Mouse (Mus musculus) adrenal gland, adult 18-20 months (tissue): ENCODE data around the gene Dbndd2. TPM values are rescaled to one million over a fixed set of nuclear protein-coding genes. Genes with fewer than 3 reads are reported as not detected.
A peak's percentile ranks its signal among the peaks of the same experiment; 100 is the strongest.

Source experiments
- DNase-seq, 2 experiments: peaks; one replicate each; pipeline ENCODE4 v3.0.0; 2021 to 2022; ENCODE audit warnings: low spot score in 2 of 2
- total RNA-seq, 2 experiments: library from RNA; stranded (reverse); gene quantifications; 1 replicate in 1 of 2; 2 replicates in 1 of 2; pipeline ENCODE4 v1.2.3; 2021

The Dbndd2 gene
- total RNA-seq, 2 experiments from 2014 or later: 7.6 to 20.9 TPM

DNA sequence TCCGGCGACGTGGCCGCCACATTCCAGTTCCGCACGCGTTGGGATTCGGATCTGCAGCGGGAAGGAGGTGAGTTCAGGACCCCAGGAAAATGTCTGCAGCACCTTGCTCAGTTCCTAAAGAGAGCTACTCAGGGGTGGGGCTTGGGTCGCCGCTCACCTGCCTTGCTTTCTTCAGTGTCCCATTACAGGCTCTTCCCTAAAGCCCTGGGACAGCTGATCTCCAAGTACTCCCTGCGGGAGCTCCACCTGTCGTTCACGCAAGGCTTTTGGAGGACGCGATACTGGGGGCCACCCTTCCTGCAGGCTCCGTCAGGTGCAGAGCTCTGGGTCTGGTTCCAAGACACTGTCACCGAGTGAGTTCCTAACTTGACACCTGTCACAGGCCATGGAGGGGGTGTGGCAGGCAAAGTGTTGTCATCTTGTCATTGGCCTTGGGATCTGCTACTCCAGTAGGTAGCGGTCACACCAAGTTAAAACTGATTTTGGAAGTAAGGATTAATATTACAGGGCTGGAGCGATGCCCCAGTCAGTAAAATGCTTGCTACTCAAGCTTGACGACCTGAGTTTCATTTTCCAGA is 11.9 kb downstream of the Dbndd2 start:
- no peak for DNase-seq

DNA sequence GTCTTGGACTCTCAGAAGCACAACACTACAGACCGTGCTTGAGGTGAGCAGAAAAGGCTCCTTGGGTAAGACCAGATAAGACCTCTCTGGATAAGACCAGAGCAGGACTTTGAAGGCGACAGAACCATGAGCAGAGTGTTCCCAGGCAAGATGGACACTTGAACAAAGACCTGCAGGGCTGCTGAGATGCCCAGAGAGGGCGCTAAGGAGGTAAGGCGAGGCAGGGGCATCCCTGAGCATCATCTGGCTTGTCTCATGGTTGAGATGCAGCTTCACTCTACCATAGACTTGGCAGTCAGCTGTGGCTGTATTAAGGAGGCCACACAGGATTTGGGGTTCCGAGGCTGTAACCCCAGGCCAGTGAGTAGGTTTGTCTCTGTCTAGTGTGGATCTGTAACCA is 13.4 kb downstream of the Dbndd2 start:
- DNase-seq: no peak

DNA sequence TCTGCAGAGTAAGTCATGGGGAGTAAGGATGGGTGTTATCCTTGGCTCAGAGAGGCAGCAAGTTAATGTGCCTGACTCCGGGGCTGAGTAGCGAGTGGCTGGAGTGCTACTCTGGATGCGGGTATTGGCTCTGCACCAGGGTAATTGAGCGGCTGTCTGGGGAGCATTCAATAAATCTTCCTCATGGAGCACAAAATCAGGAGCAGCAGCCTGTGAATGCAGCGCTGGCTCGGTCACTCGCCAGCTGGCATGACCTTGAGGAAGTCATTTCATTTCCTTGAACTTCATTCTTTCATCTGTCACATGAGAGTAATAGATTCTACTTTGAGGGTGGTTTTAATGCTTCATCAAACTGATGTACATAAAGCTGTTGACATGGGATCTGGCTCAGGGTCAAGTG is 14.6 kb downstream of the Dbndd2 start:
- peak in 1 of 2 experiments; percentile 51 for DNase-seq

DNA sequence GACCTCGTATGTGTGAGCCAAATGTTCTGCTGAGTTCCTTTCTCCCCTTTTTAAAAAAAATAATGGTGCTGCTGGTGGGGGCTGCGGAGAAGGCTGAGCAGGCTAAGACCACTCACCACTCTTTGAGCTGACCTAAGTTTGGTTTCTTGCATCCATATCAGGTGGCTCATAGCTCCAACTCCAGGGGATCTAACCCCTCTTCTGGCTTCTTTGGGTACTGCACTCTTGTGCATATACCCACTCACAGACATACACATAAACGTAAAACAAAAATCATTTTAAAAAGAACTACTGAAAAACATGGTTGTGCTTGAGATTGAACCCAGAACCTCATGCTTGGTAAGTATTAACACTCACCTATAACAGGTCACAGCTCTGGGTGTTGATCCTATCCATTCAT is 19.0 kb downstream of the Dbndd2 start:
- DNase-seq: no peak

DNA sequence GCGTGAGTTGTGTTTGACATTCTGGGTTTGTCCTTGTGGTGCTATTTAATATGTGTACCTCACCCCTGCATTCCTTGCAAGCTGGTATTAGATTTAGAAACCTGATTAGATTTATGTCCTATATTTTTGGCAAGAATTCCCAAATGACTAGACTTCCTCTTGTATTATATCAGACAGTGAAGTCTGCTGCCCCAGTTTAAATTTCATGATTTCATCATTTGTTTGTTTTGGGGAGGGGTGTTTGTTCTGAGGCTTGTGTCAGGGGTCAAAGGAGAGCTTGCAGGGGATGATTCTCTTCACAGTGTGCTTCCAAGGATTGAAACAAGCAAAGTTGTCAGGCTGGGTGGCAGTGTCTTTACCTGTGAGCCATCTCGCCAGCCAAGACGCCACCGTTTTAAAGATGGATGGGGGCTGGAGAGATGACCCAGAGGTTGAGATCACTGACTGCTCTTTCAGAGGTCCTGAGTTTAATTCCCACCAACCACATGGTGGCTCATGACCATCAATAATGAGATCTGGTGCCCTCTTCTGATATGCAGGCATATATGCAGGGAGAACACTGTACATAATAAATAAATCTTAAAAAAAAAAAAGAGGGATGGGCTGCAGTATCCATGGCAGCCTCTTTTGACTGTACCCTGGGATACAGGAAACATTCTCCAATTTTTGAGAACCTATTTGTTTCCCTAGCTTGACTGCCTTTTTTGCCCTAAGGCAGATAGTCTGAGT is 19.9 kb downstream of the Dbndd2 start:
- no peak for DNase-seq

DNA sequence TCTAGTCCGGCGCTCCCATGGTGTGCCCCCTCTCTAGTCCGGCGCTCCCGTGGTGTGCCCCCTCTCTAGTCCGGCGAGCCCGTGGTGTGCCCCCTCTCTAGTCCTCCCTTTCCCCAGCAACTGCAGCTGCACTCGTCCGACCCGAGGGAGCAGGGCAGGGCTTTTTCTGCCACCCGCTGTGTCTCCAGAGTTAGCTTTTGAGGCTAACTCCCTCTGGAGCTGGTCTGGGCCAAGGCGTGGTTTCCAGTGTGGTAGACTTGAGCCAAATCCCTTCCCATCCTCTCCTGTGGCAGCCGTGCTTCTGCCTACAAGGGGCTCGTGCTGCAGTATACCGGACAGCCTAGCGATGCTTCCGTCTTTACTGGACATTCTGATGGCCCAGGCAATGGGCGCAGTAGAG is 21.9 kb downstream of the Dbndd2 start:
- DNase-seq: no peak

DNA sequence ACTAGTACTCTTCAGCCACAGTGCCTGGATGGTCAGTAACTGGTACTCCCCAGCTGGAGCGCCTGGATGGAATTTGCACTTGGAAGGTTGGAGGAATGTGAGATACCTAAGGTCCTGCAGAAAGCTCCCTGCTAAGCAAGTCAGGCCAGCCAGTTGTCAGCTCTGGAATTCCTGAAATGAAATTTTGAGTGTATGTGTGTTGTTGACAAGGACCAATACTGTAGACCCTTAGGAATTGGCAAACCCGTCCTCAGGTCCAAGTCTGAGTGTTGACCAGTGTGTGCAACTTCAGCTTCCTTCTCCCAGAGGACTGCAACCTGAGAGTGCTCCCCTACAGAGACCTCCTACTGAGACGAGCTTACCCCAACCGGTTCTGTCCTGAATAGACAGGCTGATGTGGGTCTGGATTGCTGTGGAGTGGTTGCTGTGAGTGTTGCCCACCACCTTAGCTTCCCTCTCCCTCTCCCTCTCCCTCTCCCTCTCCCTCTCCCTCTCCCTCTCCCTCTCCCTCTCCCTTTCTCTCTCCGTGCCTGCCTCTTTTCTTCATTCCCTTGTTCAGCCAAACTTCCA is 24.8 kb downstream of the Dbndd2 start:
- no peak for DNase-seq

DNA sequence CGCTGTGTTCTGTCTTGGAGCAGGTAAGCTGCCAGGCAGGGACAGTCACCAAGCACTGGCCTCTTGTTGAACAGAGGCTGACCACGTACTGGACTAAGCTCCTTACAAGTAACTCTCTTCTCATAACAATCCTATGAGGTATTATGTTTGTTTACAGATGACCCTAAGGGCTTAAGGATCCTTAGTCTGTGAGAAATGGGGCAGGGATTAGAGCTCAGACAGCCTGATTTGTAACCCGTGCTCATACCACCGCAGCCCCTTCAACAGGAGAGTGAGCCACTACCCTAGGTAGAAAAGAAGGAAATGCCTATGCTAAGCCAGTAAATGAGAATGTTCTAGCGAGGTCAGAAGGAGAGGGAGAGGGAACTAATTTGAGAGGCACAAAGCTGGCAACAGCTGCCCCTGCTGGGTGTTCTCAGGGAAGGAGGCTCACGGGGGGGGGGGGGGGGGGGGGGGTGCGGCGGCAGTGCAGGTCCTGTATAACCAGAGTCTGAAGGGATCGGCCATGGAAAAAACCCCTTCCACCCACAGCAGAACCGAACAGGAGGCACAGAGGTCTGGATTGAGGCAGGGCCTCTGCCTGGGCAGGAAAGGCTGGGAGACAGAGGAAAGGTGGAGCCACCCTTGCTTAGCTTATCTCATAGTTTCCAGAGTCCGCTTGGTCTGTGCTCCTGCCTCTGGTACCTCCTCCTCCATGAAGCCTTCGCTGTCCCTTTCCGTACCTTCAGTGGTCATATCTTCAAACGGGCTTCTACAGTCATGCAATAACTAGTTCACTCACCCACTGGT is 26.4 kb downstream of the Dbndd2 start:
- DNase-seq: no peak

DNA sequence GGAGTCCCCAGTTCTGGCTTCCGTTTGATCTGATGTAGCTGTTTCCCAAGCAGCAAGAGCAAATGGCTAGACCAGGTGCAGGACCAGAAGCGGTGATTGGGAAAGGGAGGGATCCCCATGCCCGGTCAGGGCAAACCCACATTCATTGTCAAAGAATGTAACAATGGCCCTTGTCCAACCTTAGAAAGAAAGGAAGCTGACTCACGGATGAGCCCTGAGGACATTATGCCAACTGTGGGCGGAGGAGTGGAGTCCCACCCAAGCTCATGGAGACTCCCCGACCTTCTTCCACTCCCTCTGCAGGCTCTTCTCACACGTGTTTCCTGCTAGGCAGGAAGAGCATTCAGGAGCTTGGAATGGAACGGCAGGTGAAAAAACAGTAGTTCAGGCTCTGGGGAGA is 27.5 kb downstream of the Dbndd2 start:
- DNase-seq: peak in 1 of 2 experiments; percentile 33

DNA sequence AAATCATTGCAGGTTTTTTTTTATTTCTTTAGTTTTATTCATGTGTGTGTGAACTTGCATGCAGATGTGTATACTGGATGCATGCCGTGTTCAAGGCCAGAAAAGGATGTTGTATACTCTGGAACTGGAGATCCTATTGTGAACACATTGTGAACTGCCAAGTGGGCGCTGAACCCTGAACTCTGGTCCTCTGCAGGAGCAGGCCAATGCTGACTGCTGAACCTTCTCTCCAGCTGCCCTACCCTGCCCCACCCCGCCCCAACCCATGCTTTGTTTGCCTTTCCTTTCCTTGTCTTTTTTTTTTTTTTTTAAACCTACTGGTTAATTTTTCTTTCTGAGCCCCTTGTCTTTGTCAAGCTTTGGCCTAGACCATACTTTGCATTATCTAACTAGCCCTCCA is 29.0 kb downstream of the Dbndd2 start:
- DNase-seq: no peak

DNA sequence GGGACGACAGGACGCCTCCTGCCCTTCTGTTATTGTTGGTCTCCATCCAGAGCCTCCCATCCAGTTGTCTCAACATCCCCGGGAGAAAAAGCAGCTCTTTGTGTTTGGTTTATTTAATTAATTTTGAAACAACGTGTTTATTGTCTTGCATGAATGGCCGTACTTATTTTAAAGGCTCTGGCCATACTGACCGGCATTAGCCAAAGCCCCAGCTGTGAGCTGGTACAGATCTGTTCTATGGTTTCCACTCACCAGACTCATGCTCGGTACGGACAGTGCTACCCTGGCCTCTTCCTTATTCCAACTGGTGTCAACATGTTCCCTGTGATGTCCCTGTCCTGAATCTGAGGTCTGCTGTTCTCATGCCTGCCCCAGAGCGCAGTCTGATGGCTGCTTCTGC is 30.0 kb downstream of the Dbndd2 start:
- DNase-seq: no peak

DNA sequence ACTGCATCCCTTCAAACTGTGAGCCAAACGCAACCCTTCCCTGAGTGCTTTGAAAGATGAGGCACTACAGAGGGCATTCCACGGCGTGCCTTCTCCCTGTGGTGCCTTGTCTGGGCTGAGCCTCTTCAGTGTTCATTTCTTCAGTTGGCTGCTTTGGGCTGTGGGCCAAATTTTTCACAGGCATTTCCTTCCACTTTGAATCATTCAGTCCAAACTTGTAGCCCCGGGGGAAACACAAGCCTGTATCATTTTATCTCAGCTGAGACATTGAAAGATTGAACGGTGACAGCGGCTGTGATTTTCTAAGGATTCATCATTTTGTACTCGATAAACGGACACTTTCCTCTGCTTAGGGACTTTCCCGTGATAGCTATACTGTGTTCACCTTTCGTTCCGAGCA is 30.7 kb downstream of the Dbndd2 start:
- no peak for DNase-seq

DNA sequence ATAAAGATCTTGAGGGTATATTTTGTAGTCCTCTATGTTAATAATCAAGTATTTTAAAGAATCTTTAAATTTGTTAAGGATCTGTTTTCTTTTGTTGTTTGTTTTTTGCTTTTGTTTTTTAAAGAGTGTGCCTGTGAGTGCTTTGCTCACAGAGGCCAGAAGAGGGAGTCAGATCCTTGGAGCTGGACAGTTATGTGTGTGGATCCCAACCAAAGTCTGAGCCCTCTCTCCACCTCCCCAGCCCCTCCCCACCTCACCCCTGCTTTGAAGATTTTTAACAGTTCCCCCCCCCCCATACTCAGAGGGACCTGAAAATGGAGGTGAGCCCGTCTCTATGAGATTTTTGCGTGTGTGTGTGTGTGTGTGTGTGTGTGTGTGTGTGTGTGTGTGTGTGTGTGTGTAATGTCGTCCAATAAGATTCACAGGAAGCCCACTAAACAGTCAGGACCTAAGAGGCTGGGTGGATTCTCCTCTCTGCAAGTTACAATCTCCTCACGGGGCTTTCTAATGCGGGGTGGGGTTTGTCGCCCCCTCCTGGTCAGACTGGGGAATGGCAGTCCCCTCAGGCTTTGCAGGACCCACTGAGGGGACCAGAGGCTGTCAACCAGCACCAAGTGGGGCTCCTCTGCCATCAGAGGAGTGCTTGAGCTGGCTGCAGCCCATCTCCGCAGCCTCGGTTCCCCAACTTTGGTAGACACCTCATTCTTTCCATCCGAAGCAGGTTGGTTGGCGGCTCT is 31.7 kb downstream of the Dbndd2 start:
- peak; percentile 68 to 74 for DNase-seq

DNA sequence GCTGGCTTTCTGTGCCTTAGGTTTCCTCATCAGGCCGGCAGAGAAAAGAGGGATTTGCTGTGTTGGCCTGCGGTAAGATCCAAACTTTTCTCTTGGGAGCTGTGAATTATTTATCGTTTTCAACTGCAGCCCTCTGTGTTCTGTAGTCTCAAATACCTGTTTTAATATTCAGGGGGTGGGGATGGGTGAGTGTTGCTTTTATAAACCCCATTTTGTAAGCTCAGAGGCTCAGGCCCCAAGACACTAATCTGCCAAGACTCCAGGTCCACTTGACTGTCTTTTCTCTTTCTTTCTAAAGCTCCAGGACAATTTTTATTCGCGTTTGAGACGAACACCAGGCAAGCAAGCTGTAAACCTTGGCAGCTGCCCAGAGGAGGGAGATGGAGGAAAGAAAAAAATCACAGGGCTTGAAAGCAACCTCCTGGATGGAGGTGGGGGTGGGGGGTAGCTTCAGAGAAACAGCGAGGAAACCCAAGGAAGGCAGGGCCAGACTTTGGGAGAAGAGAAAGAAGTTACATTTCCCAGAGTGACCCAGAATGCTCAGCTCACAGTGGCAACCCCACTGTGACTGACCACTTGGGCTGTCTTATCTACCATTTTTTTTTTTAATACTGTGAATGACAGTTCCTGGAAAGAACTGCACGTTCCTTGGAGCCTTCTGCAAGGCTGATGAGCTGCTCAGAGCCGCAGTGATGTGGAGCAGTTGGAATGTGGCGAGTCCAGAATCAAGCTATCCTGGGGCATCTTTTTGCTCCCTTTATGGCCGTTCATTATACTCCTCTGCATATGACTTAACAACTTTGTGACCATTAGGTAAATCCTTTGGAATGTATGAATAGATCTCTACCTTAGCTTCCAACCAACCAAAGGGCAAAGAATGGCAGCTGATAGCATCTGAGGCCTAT is 32.6 kb downstream of the Dbndd2 start:
- DNase-seq: no peak

DNA sequence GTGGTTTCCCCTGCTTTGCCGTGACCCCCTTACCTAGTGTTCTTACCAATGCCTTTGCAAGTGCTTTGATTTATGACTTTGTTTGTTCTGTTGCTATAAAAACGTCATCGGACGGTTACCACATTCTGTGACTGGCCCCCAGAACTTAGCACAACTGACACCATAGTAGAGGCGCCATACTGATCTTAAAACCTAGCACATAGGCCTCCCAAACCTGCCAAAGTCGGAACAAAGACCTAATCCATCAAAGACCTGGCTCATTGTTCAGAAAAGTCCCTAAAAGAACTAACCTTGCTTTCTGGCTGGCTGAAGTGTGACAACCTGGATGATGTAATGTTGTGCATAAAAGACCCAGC is 33.2 kb downstream of the Dbndd2 start:
- DNase-seq: no peak

DNA sequence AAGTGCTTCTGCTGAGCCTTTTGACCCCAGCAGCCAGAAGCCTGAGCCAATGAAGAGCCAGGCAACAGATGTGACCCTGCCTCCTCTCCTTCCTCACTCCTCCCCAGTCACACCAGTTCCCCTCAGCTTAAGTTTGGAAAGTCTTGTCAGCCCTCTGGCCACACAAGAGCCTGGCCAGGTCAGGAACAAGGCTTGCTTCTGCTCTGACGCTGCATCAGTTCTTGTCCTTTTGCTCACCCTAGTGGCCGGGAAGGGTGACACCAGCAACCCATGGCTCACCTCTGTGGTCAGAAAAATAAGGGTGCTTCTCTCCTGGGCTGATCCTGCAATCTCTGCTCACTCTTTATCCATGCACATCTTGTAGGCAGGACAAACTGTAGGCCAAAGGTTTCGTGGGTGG is 34.9 kb downstream of the Dbndd2 start:
- peak in 1 of 2 experiments; percentile 39 for DNase-seq

DNA sequence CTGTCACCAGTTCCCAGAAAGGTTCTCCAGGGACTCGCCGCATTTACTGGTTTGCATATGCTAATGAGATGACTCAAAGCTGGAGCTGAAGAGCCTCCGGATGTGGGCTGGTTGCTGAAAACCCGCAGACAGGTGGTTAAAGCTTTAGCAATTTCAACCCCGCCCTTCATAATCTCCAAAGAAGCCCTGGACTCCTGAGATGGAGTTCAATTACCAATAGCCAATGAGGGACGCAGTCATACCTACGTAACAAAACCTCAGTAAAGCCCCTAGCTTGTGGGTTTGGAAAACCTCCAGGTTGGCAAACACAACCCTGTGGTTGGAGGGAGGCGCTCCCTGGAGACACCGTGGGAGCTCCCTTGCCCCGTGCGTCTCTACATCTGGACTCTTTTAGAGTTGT is 35.9 kb downstream of the Dbndd2 start:
- DNase-seq: no peak

DNA sequence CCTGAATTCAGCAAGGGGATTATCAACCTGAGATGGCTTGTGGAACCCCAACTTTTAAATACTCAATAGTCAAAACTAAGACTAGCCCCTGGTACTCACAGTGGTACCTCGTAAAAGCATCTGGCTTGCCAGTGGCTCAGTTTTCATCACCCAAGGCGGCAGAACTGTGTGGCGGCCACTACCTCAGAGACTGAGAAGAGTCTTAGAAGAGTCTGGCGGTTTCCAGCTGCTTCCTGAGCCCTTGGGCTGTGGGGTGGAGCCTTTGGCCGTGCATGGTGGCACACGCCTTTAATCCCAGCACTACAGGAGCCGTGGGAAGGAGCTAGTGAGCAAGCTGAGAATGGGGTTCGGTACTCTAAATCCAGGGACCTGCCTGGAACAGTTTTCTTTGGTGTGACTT is 36.4 kb downstream of the Dbndd2 start:
- DNase-seq: no peak

DNA sequence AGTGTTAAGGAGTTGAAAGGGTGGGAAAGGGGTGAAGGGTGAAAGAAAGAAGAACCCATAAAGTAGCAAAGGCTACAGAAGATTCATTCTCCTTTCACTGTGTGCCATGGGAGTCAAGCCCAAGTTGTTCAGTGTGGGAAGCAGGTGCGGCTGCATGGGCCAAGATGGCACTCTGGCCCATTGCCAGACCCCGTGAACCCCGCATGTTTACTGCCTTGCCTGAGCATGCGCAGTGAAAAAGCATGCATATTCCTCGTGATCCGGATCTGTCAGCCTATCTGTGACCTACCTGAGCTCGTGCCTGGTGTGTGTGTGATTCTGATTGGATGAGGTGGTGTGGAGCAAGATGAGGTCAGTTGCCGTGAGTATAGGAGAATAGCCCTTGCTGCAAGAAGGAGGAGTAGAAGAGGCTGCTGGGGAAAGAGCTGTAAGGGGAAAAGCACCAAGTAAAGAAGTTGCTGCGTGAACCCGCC is 37.4 kb downstream of the Dbndd2 start:
- DNase-seq: no peak

DNA sequence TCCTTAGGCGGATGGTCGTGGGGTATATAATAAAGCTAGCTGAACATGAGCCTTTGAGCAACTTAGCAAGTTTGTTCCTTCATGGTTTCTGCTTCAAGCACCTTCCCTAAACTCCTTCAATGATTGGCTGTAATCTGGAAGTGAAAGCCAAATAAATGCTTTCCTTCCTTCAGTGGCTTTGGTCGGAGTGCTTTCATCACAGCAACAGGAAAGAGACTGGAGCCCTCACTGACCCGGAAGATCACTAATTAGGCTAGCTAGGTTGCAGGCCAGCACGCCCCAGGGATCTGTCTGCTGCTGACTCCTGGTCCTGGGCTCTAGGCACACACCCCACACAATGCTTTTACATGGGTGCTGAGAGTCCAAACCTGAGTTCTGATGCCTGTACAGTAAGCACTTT is 42.7 kb downstream of the Dbndd2 start:
- no peak for DNase-seq
